Mouse (Mus musculus): ENCODE measurements around the gene Nhsl1. TPM values are rescaled to one million over a fixed set of nuclear protein-coding genes. Genes with fewer than 3 reads are reported as not detected.

Gene Nhsl1
- polyA plus RNA-seq, 1 experiment from 2014 or later: not detected

GRCm38 (mm10) chr10:18461336-18461735, 142.6 kb downstream of the Nhsl1 start:
- no peak overlapping the region for H3K4me3 ChIP-seq (ENCODE audit: inconsistent target)
- H3K27ac ChIP-seq: no peak overlapping the region
- no peaks in the 10 kb centered on the region for H3K36me3 ChIP-seq (ENCODE audit: inconsistent target)
- 95% methylated on average over 13 of the region's 13 CpGs for WGBS (ENCODE audit: missing documents)
- no peaks in the 10 kb centered on the region for H3K79me2 ChIP-seq (ENCODE audit: inconsistent target)

GRCm38 (mm10) chr10:18463071-18463841, 144.5 kb downstream of the Nhsl1 start:
- Histone ChIP-seq H3K4me3 (ENCODE audit: inconsistent target) (no peak overlapping the region), H3K36me3 (ENCODE audit: inconsistent target) (no peaks in the 10 kb centered on the region), H3K79me2 (ENCODE audit: inconsistent target) (no peaks in the 10 kb centered on the region), H3K27ac (no peak overlapping the region)
- 97% methylated on average over 22 of the region's 23 CpGs for WGBS (ENCODE audit: missing documents)

- H3K36me3 ChIP-seq (ENCODE audit: inconsistent target): no peaks in the 10 kb centered on the region
- WGBS (ENCODE audit: missing documents): 91% methylated on average over 4 of the region's 4 CpGs
- H3K4me3 ChIP-seq (ENCODE audit: inconsistent target): no peak overlapping the region
- H3K79me2 ChIP-seq (ENCODE audit: inconsistent target): no peaks in the 10 kb centered on the region
- no peak overlapping the region for H3K27ac ChIP-seq
These were observed 149.6 kb downstream of the Nhsl1 start for GRCm38 (mm10) chr10:18468396-18468795.

- Histone ChIP-seq H3K79me2 (ENCODE audit: inconsistent target) (no peaks in the 10 kb centered on the region), H3K36me3 (ENCODE audit: inconsistent target) (no peaks in the 10 kb centered on the region), H3K4me3 (ENCODE audit: inconsistent target) (no peak overlapping the region), H3K27ac (no peak overlapping the region)
- WGBS (ENCODE audit: missing documents): 6% methylated on average over 17 of the region's 17 CpGs
These were observed 150.7 kb downstream of the Nhsl1 start for GRCm38 (mm10) chr10:18469279-18470135.

- Histone ChIP-seq H3K4me3 (ENCODE audit: inconsistent target) (no peak overlapping the region), H3K36me3 (ENCODE audit: inconsistent target) (no peaks in the 10 kb centered on the region), H3K79me2 (ENCODE audit: inconsistent target) (no peaks in the 10 kb centered on the region), H3K27ac (no peak overlapping the region)
- 83% methylated on average over 20 of the region's 20 CpGs for WGBS (ENCODE audit: missing documents)
These were observed 151.7 kb downstream of the Nhsl1 start for GRCm38 (mm10) chr10:18470351-18471060.

DNA sequence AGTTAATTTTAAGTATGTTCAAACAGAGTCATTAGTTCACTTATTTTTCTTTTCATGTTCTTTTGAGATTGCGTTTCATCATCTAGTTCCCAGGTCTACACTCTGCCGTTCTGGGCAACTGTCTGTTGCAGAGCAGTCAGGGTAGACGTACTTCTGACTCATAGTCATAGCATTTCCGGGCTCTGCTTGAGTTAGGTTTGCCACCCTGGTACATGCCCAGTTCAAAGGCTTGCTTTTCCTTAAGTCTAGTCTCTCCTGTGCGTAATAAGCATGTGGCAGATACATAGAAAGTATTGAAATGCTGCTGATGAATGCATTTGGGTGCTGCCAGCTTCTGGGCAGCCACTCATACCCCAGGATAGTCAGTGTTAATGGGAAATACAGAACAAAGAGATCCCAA, 152.9 kb downstream of the Nhsl1 start:
- 94% methylated on average over 5 of the region's 5 CpGs for WGBS (ENCODE audit: missing documents)
- no peak overlapping the region for H3K4me3 ChIP-seq (ENCODE audit: inconsistent target)
- H3K36me3 ChIP-seq (ENCODE audit: inconsistent target): no peaks in the 10 kb centered on the region
- H3K27ac ChIP-seq: no peak overlapping the region
- no peaks in the 10 kb centered on the region for H3K79me2 ChIP-seq (ENCODE audit: inconsistent target)

- 96% methylated on average over 6 of the region's 6 CpGs for WGBS (ENCODE audit: missing documents)
- H3K79me2 ChIP-seq (ENCODE audit: inconsistent target): no peaks in the 10 kb centered on the region
- no peaks in the 10 kb centered on the region for H3K36me3 ChIP-seq (ENCODE audit: inconsistent target)
- H3K4me3 ChIP-seq (ENCODE audit: inconsistent target): no peak overlapping the region
- H3K27ac ChIP-seq: no peak overlapping the region
These were observed 156.3 kb downstream of the Nhsl1 start for GRCm38 (mm10) chr10:18475126-18475525.

- 95% methylated on average over 4 of the region's 4 CpGs for WGBS (ENCODE audit: missing documents)
- H3K27ac ChIP-seq: no peak overlapping the region
- no peak overlapping the region for H3K4me3 ChIP-seq (ENCODE audit: inconsistent target)
- no peaks in the 10 kb centered on the region for H3K79me2 ChIP-seq (ENCODE audit: inconsistent target)
- H3K36me3 ChIP-seq (ENCODE audit: inconsistent target): no peaks in the 10 kb centered on the region
These were observed 159.5 kb downstream of the Nhsl1 start for GRCm38 (mm10) chr10:18478294-18478693.

DNA sequence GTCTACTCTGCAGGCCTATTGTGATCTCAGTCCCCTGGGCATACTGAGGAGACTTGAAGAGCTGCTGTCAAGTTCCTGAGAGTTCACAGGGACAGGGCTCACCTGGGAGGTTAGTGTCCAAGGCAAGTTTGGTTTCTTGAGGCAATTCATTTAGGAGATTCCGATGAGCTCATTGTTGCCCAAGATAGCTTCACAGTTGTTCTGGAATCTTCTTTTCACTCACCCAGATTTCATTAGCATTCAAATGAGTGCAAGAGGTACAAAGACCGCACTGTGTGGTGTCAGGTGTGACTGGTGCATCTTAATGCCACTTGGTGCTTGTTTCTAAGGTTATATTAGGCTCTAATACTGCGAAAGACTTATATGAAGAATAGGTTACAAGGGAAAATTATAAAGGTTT, 160.5 kb downstream of the Nhsl1 start:
- H3K27ac ChIP-seq: no peak overlapping the region
- WGBS (ENCODE audit: missing documents): 91% methylated on average over 3 of the region's 3 CpGs
- H3K4me3 ChIP-seq (ENCODE audit: inconsistent target): no peak overlapping the region

DNA sequence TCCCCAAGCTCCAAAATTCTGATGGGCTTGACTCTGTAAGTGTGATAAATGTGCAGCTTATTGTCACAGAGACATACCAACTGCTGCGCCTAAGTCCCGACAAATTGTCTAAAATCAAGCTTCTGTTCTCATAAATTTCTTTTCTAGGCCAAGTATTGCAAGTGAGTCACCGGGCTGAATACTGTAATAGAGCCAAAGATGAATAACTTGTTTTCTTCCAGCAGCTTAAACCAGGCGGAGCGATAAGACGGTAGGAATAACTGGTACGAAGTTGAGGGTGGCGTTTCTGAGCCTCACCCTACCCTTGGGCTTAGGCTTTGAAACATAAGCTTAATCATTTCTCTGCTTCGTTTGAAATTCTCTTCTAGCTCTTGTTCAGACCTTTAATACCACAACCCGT, 162.1 kb downstream of the Nhsl1 start:
- 98% methylated on average over 9 of the region's 10 CpGs for WGBS (ENCODE audit: missing documents)
- Histone ChIP-seq H3K79me2 (ENCODE audit: inconsistent target) (no peaks in the 10 kb centered on the region), H3K27ac (no peak overlapping the region), H3K4me3 (ENCODE audit: inconsistent target) (no peak overlapping the region), H3K36me3 (ENCODE audit: inconsistent target) (no peaks in the 10 kb centered on the region)

More for the DNA sequence above, 160.5 kb downstream of the Nhsl1 start:
- H3K36me3 ChIP-seq (ENCODE audit: inconsistent target): no peaks in the 10 kb centered on the region
- H3K79me2 ChIP-seq (ENCODE audit: inconsistent target): no peaks in the 10 kb centered on the region

DNA sequence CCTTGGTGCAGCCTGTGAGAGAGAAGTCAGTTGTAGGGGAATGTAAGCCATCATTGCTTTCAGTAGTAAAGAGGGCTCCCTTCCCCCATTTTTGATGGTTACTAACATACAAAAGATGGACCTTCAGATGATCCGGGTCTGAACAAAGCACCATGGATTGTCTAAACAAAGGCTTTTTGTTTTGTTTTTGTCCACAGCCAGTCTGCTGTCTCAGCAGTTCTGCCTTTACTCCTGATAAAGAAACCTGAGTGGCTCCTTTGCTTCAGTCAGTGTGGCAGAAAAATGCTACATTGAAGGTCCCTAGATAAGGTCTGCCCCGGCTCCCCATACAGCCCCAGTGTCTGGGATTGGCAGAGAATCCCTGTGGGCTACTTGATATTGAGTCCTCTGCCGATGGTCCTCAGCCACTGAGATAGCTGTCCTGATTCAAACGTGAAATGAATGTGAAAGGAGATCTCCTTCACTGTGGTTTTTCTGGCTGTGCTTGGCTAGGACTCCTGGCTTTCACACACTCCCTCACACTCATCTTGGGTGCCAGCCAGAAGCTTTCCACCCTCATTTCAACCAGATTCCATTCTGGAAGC, 163.9 kb downstream of the Nhsl1 start:
- H3K27ac ChIP-seq: no peak overlapping the region
- H3K79me2 ChIP-seq (ENCODE audit: inconsistent target): no peaks in the 10 kb centered on the region
- no peak overlapping the region for H3K4me3 ChIP-seq (ENCODE audit: inconsistent target)
- WGBS (ENCODE audit: missing documents): 84% methylated on average over 4 of the region's 4 CpGs
- no peaks in the 10 kb centered on the region for H3K36me3 ChIP-seq (ENCODE audit: inconsistent target)

DNA sequence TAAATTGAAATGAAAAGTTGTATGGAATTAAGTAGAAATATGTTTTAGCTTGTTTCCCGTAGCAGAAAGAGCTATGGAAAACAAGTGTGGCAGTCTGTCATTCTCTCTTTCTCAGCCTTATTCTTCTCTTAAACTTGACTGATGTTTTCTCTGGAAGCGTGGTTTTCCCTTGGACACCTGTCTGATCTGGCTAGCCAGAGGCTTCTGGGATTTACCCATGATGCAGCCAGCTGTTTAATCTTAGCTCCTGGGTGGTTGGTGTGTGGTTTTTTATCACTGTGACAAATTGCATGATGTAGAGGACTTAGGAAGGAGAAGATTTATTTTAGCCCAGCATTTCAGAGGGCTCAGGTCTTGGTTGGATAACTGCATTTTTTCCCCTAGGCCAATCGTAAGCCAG, 164.9 kb downstream of the Nhsl1 start:
- no peaks in the 10 kb centered on the region for H3K79me2 ChIP-seq (ENCODE audit: inconsistent target)
- H3K36me3 ChIP-seq (ENCODE audit: inconsistent target): no peaks in the 10 kb centered on the region
- H3K4me3 ChIP-seq (ENCODE audit: inconsistent target): no peak overlapping the region
- WGBS (ENCODE audit: missing documents): 93% methylated on average over 3 of the region's 3 CpGs
- no peak overlapping the region for H3K27ac ChIP-seq

- WGBS (ENCODE audit: missing documents): 81% methylated on average over 5 of the region's 5 CpGs
- no peaks in the 10 kb centered on the region for H3K36me3 ChIP-seq (ENCODE audit: inconsistent target)
- H3K4me3 ChIP-seq (ENCODE audit: inconsistent target): no peak overlapping the region
- H3K27ac ChIP-seq: no peak overlapping the region
- H3K79me2 ChIP-seq (ENCODE audit: inconsistent target): no peaks in the 10 kb centered on the region
These were observed 165.9 kb downstream of the Nhsl1 start for GRCm38 (mm10) chr10:18484731-18485130.

- 86% methylated on average over 7 of the region's 7 CpGs for WGBS (ENCODE audit: missing documents)
- Histone ChIP-seq H3K27ac (no peak overlapping the region), H3K4me3 (ENCODE audit: inconsistent target) (no peak overlapping the region), H3K36me3 (ENCODE audit: inconsistent target) (no peaks in the 10 kb centered on the region), H3K79me2 (ENCODE audit: inconsistent target) (no peaks in the 10 kb centered on the region)
These were observed 169.5 kb downstream of the Nhsl1 start for GRCm38 (mm10) chr10:18488239-18488803.
